Mouse (Mus musculus) MEL (cell line): ENCODE results near the gene Itga11.

Experiments
- BHLHE40 ChIP-seq: IDR thresholded peaks from 2 replicates; pipeline ENCODE4 v1.6.1; 2012; ENCODE audit warnings: low read depth, mild to moderate bottlenecking, inconsistent platforms, low read length, improper control_type of control experiment, borderline replicate concordance
- CTCF ChIP-seq, 3 experiments: IDR thresholded peaks in 2 of 3; conservative IDR thresholded peaks in 1 of 3; 2 replicates each; pipeline ENCODE4 v1.5.1; 2011 to 2012; ENCODE audit warnings: low read length in 3 of 3, low read depth in 2 of 3, mild to moderate bottlenecking in 2 of 3, improper control_type of control experiment in 1 of 3, inconsistent platforms in 1 of 3, mixed read lengths in 1 of 3, moderate library complexity in 1 of 3; ENCODE audit not compliant: control insufficient read depth in 1 of 3, insufficient read depth in 1 of 3, poor library complexity in 1 of 3, severe bottlenecking in 1 of 3
- TAL1 ChIP-seq: IDR thresholded peaks from 2 replicates; pipeline ENCODE4 v1.6.1; 2012; ENCODE audit warnings: mild to moderate bottlenecking, inconsistent platforms, low read length, moderate library complexity, mixed read lengths
- ZMIZ1 ChIP-seq: IDR thresholded peaks from 2 replicates; pipeline ENCODE4 v1.6.1; 2012; ENCODE audit warnings: low read depth, mild to moderate bottlenecking, inconsistent platforms, low read length, improper control_type of control experiment, moderate library complexity

- TF ChIP-seq TAL1 (no peak), CTCF (IDR thresholded peaks at IDR 0.05 in 2 of 3, conservative IDR thresholded peaks at IDR 0.05 in 1 of 3; ENCODE audit: control insufficient read depth in 1 of 3, insufficient read depth in 1 of 3, low read depth in 2 of 3, low read length in 3 of 3, poor library complexity in 1 of 3, severe bottlenecking in 1 of 3) (no peak), BHLHE40 (no peak), ZMIZ1 (no peak)
Measured at GRCm38 (mm10) chr9:62763478-62763877, 85.9 kb downstream of the Itga11 start.
